Mouse (Mus musculus) thymus, adult 2 months (tissue): ENCODE measurements around the gene Baiap2. TPM values are rescaled to one million over a fixed set of nuclear protein-coding genes. Genes with fewer than 3 reads are reported as not detected.

Experiments used
- DNase-seq: peaks from one replicate; pipeline ENCODE4 v3.0.0; 2021
- H3K27ac ChIP-seq: fragments of 200-500 bp; 2 replicates; pipeline ENCODE4 v1.5.1; 2012; ENCODE audit warnings: low read length, control low read depth; ENCODE audit not compliant: control insufficient read depth, insufficient read depth
- H3K27me3 ChIP-seq: fragments of 200-500 bp; 2 replicates; pipeline ENCODE4 v1.6.1; 2012; ENCODE audit warnings: mild to moderate bottlenecking, low read length, moderate library complexity, mixed read lengths; ENCODE audit not compliant: control insufficient read depth, insufficient read depth
- H3K36me3 ChIP-seq: fragments of 200-500 bp; 2 replicates; pipeline ENCODE4 v1.6.1; 2012; ENCODE audit warnings: mild to moderate bottlenecking, low read length, moderate library complexity; ENCODE audit not compliant: control insufficient read depth, insufficient read depth
- H3K4me1 ChIP-seq: fragments of 200-500 bp; replicated peaks from 2 replicates; pipeline ENCODE4 v1.6.1; 2012; ENCODE audit warnings: low read length; ENCODE audit not compliant: control insufficient read depth, insufficient read depth
- H3K4me3 ChIP-seq: fragments of 200-500 bp; 2 replicates; pipeline ENCODE4 v1.5.1; 2012; ENCODE audit warnings: mild to moderate bottlenecking, low read length, control low read depth, moderate library complexity; ENCODE audit not compliant: control insufficient read depth, insufficient read depth
- CTCF ChIP-seq: fragments of 200-500 bp; IDR thresholded peaks from 2 replicates; pipeline ENCODE4 v1.5.1; 2012; ENCODE audit warnings: mild to moderate bottlenecking, control low read depth, low read length, moderate library complexity, borderline replicate concordance; ENCODE audit not compliant: control insufficient read depth, poor library complexity, insufficient read depth; ENCODE audit errors: extremely low read depth
- POLR2A ChIP-seq: fragments of 200-500 bp; IDR thresholded peaks from 2 replicates; pipeline ENCODE4 v1.6.1; 2012; ENCODE audit warnings: mild to moderate bottlenecking, low read length, control low read depth, moderate library complexity; ENCODE audit not compliant: control insufficient read depth, poor library complexity, insufficient read depth; ENCODE audit errors: extremely low read depth
- WGBS: fragments of 180-500 bp; shearing (Covaris S2); methylation state at CpG from one replicate; pipeline ENCODE4 v1.1.7; 2018; 5-methylcytosine and 5-hydroxymethylcytosine counted together
- polyA plus RNA-seq: library from polyadenylated mRNA; depleted of rRNA; stranded (reverse); fragments of >200 nt; gene quantifications from 2 replicates; pipeline ENCODE4 v1.2.3, GENCODE M21; 2012

Gene Baiap2
- polyA plus RNA-seq, 1 experiment: 59.8 TPM

- WGBS: 86% methylated on average over 10 of the region's 10 CpGs
- no peak overlapping the region for H3K4me3 ChIP-seq
- peaks cover 4% of the 10 kb centered on the region; the same call in 1 of the 2 replicates for H3K4me1 ChIP-seq
- DNase-seq: no peak
- TF ChIP-seq POLR2A (no peak), CTCF (no peak)
- no peaks in the 10 kb centered on the region for H3K36me3 ChIP-seq
- no peak overlapping the region for H3K27ac ChIP-seq
- H3K27me3 ChIP-seq: no peaks in the 10 kb centered on the region
These were observed 46.6 kb downstream of the Baiap2 start for GRCm38 (mm10) chr11:119989115-119989564.

- Histone ChIP-seq H3K36me3 (no peaks in the 10 kb centered on the region), H3K27ac (no peak overlapping the region), H3K4me3 (no peak overlapping the region), H3K27me3 (no peaks in the 10 kb centered on the region), H3K4me1 (peaks cover 4% of the 10 kb centered on the region; the same call in 1 of the 2 replicates)
- DNase-seq: no peak
- WGBS: 67% methylated on average over 10 of the region's 10 CpGs
- TF ChIP-seq POLR2A (no peak), CTCF (no peak)
These were observed 48.2 kb downstream of the Baiap2 start for GRCm38 (mm10) chr11:119990658-119991337.

GRCm38 (mm10) chr11:119991338-119991678 lies 48.7 kb downstream of the Baiap2 start:
- Histone ChIP-seq H3K36me3 (no peaks in the 10 kb centered on the region), H3K27me3 (no peaks in the 10 kb centered on the region), H3K4me1 (peaks cover 4% of the 10 kb centered on the region; the same call in 1 of the 2 replicates), H3K4me3 (no peak overlapping the region), H3K27ac (no peak overlapping the region)
- TF ChIP-seq POLR2A: no peak
- peak; percentile 98 for TF ChIP-seq CTCF
- 16% methylated on average over 10 of the region's 10 CpGs for WGBS
- DNase-seq: peak; percentile 90

GRCm38 (mm10) chr11:119997351-119997750 lies 54.8 kb downstream of the Baiap2 start:
- Histone ChIP-seq H3K27ac (no peak overlapping the region), H3K27me3 (no peaks in the 10 kb centered on the region), H3K36me3 (no peaks in the 10 kb centered on the region), H3K4me1 (no peaks in the 10 kb centered on the region), H3K4me3 (no peak overlapping the region)
- WGBS: 97% methylated on average over 16 of the region's 16 CpGs
- DNase-seq: no peak
- TF ChIP-seq POLR2A (no peak), CTCF (no peak)

- H3K4me1 ChIP-seq: no peaks in the 10 kb centered on the region
- no peaks in the 10 kb centered on the region for H3K36me3 ChIP-seq
- 78% methylated on average over 5 of the region's 5 CpGs for WGBS
- TF ChIP-seq POLR2A: no peak
- TF ChIP-seq CTCF: no peak
- no peak overlapping the region for H3K27ac ChIP-seq
- DNase-seq: no peak
- no peaks in the 10 kb centered on the region for H3K27me3 ChIP-seq
- no peak overlapping the region for H3K4me3 ChIP-seq
These were observed 59.5 kb downstream of the Baiap2 start for GRCm38 (mm10) chr11:120002041-120002440.

GRCm38 (mm10) chr11:120002634-120003220 lies 60.2 kb downstream of the Baiap2 start:
- no peak overlapping the region for H3K27ac ChIP-seq
- H3K36me3 ChIP-seq: no peaks in the 10 kb centered on the region
- H3K27me3 ChIP-seq: no peaks in the 10 kb centered on the region
- DNase-seq: no peak
- no peak overlapping the region for H3K4me3 ChIP-seq
- WGBS: 83% methylated on average over 7 of the region's 7 CpGs
- H3K4me1 ChIP-seq: no peaks in the 10 kb centered on the region
- TF ChIP-seq POLR2A (no peak), CTCF (no peak)
